Mouse (Mus musculus) CH12.LX (cell line): Measurements from ENCODE around the gene 4930579G24Rik. TPM values are rescaled to one million over a fixed set of nuclear protein-coding genes. Genes with fewer than 3 reads are reported as not detected.

Source experiments
- DNase-seq: peaks from one replicate; pipeline ENCODE4 v3.0.0-alpha.2; 2013; ENCODE audit errors: extremely low read depth
- H3K27ac ChIP-seq: 2 replicates; pipeline ENCODE4 v1.5.1; 2012; ENCODE audit warnings: low read depth, mild to moderate bottlenecking, control low read depth, moderate library complexity; ENCODE audit not compliant: insufficient read depth
- H3K27me3 ChIP-seq: replicated peaks from 2 replicates; pipeline ENCODE3; 2012; ENCODE audit warnings: inconsistent platforms
- H3K36me3 ChIP-seq, 2 experiments: replicated peaks in 1 of 2; 2 replicates each; pipeline versions ENCODE3 to v1.6.1; 2012; ENCODE audit warnings: inconsistent platforms in 1 of 2, low read length in 1 of 2, mild to moderate bottlenecking in 1 of 2, mixed read lengths in 1 of 2, moderate library complexity in 1 of 2; ENCODE audit not compliant: control insufficient read depth in 1 of 2, insufficient read depth in 1 of 2
- H3K4me1 ChIP-seq, 2 experiments: 2 replicates each; pipeline ENCODE4 v1.6.1; 2012; ENCODE audit warnings: inconsistent platforms in 1 of 2, moderate library complexity in 1 of 2; ENCODE audit not compliant: insufficient read depth in 2 of 2, control insufficient read depth in 1 of 2
- H3K4me2 ChIP-seq: 2 replicates; pipeline ENCODE4 v1.6.1; 2012; ENCODE audit warnings: low read depth, mild to moderate bottlenecking, control low read depth; ENCODE audit not compliant: poor library complexity, insufficient read depth, severe bottlenecking
- H3K4me3 ChIP-seq, 3 experiments: fragments of 150-350 bp in 1 of 3; sonication (generic) in 1 of 3; replicated peaks in 1 of 3; 2 replicates each; pipeline versions ENCODE3 to v1.5.1; 2011 to 2012; ENCODE audit warnings: low read depth in 2 of 3, low read length in 2 of 3, mild to moderate bottlenecking in 2 of 3, moderate library complexity in 2 of 3, control low read depth in 1 of 3, improper control_type of control experiment in 1 of 3, inconsistent platforms in 1 of 3, mixed read lengths in 1 of 3; ENCODE audit not compliant: poor library complexity in 1 of 3
- H3K79me2 ChIP-seq: replicated peaks from 2 replicates; pipeline ENCODE4 v1.6.1; 2012; ENCODE audit warnings: mild to moderate bottlenecking, moderate library complexity; ENCODE audit not compliant: control insufficient read depth, poor library complexity, insufficient read depth, severe bottlenecking; ENCODE audit errors: extremely low read depth
- H3K9ac ChIP-seq: 2 replicates; pipeline ENCODE4 v1.6.1; 2012; ENCODE audit warnings: low read depth, mild to moderate bottlenecking, control low read depth, moderate library complexity; ENCODE audit not compliant: insufficient read depth
- H3K9me3 ChIP-seq: replicated peaks from 2 replicates; pipeline ENCODE3; 2012; ENCODE audit warnings: low read length, inconsistent platforms, mixed read lengths
- CHD2 ChIP-seq: IDR thresholded peaks from 2 replicates; pipeline ENCODE4 v1.6.1; 2011; ENCODE audit warnings: low read length, improper control_type of control experiment
- CTCF ChIP-seq, 2 experiments: IDR thresholded peaks in 1 of 2; conservative IDR thresholded peaks in 1 of 2; 2 replicates each; pipeline ENCODE4 v1.5.1; 2011 to 2012; ENCODE audit warnings: low read depth in 2 of 2, low read length in 2 of 2, improper control_type of control experiment in 1 of 2, inconsistent platforms in 1 of 2, mild to moderate bottlenecking in 1 of 2, moderate library complexity in 1 of 2
- ELF1 ChIP-seq: IDR thresholded peaks from 2 replicates; pipeline ENCODE4 v1.6.1; 2014; ENCODE audit warnings: low read depth, mild to moderate bottlenecking, inconsistent platforms, low read length, improper control_type of control experiment
- GABPA ChIP-seq: IDR thresholded peaks from 2 replicates; pipeline ENCODE4 v1.6.1; 2012; ENCODE audit warnings: low read depth, low read length, improper control_type of control experiment, inconsistent platforms; ENCODE audit not compliant: insufficient replicate concordance
- HCFC1 ChIP-seq: IDR thresholded peaks from 2 replicates; pipeline ENCODE4 v1.6.1; 2012; ENCODE audit warnings: low read depth, mild to moderate bottlenecking, inconsistent platforms, low read length, improper control_type of control experiment
- JUN ChIP-seq: IDR thresholded peaks from 2 replicates; pipeline ENCODE4 v1.6.1; 2011; ENCODE audit warnings: low read depth, mild to moderate bottlenecking, low read length, improper control_type of control experiment, moderate library complexity; ENCODE audit not compliant: insufficient read depth
- KAT2A ChIP-seq: IDR thresholded peaks from 2 replicates; pipeline ENCODE4 v1.6.1; 2012; ENCODE audit warnings: low read length, improper control_type of control experiment, inconsistent platforms; ENCODE audit not compliant: insufficient replicate concordance
- MAX ChIP-seq: IDR thresholded peaks from 2 replicates; pipeline ENCODE4 v1.6.1; 2011; ENCODE audit warnings: low read length, improper control_type of control experiment
- MXI1 ChIP-seq: IDR thresholded peaks from 2 replicates; pipeline ENCODE4 v1.6.1; 2011; ENCODE audit warnings: mild to moderate bottlenecking, low read depth, low read length, improper control_type of control experiment
- MYC ChIP-seq: IDR thresholded peaks from 2 replicates; pipeline ENCODE4 v1.6.1; 2011; ENCODE audit warnings: low read depth, mild to moderate bottlenecking, improper control_type of control experiment, low read length
- NELFE ChIP-seq: IDR thresholded peaks from 2 replicates; pipeline ENCODE4 v1.6.1; 2011; ENCODE audit warnings: low read depth, low read length, improper control_type of control experiment
- NRF1 ChIP-seq: IDR thresholded peaks from 2 replicates; pipeline ENCODE4 v1.6.1; 2014; ENCODE audit warnings: low read depth, mild to moderate bottlenecking, inconsistent platforms, low read length, improper control_type of control experiment, moderate library complexity
- PAX5 ChIP-seq: IDR thresholded peaks from 2 replicates; pipeline ENCODE4 v1.6.1; 2012; ENCODE audit warnings: low read length, inconsistent platforms, mixed read lengths
- POLR2A ChIP-seq: IDR thresholded peaks from 2 replicates; pipeline ENCODE4 v1.6.1; 2011; ENCODE audit warnings: low read depth, mild to moderate bottlenecking, improper control_type of control experiment, low read length
- POLR2AphosphoS2 ChIP-seq: IDR thresholded peaks from 2 replicates; pipeline ENCODE4 v1.6.1; 2011; ENCODE audit warnings: low read depth, low read length, improper control_type of control experiment
- SIN3A ChIP-seq: IDR thresholded peaks from 2 replicates; pipeline ENCODE4 v1.6.1; 2012; ENCODE audit warnings: low read length, improper control_type of control experiment, inconsistent platforms
- TBP ChIP-seq: conservative IDR thresholded peaks from 2 replicates; pipeline ENCODE4 v1.6.1; 2011; ENCODE audit warnings: low read depth, low read length, improper control_type of control experiment
- TCF12 ChIP-seq: IDR thresholded peaks from 2 replicates; pipeline ENCODE4 v1.6.1; 2014; ENCODE audit warnings: low read depth, mild to moderate bottlenecking, inconsistent platforms, low read length, improper control_type of control experiment
- USF1 ChIP-seq: IDR thresholded peaks from 2 replicates; pipeline ENCODE4 v1.6.1; 2014; ENCODE audit warnings: low read depth, mild to moderate bottlenecking, inconsistent platforms, low read length, improper control_type of control experiment
- USF2 ChIP-seq: conservative IDR thresholded peaks from 2 replicates; pipeline ENCODE4 v1.6.1; 2011; ENCODE audit warnings: low read depth, low read length, improper control_type of control experiment
- ZC3H11A ChIP-seq: IDR thresholded peaks from 2 replicates; pipeline ENCODE4 v1.6.1; 2012; ENCODE audit warnings: low read depth, mild to moderate bottlenecking, inconsistent platforms, low read length, improper control_type of control experiment
- ZMIZ1 ChIP-seq: IDR thresholded peaks from 2 replicates; pipeline ENCODE4 v1.6.1; 2012; ENCODE audit warnings: low read depth, mild to moderate bottlenecking, inconsistent platforms, low read length, improper control_type of control experiment
- ZNF384 ChIP-seq: IDR thresholded peaks from 2 replicates; pipeline ENCODE4 v1.6.1; 2012; ENCODE audit warnings: low read depth, low read length, improper control_type of control experiment, inconsistent platforms
- dilution Hi-C: fragments of 300-500 bp; cut with MboI; formaldehyde crosslinking; loops from 2 replicates; pipeline ENCODE4 v1.14.3; 2020; ENCODE audit warnings: low sequenced_read_pairs; ENCODE audit not compliant: extremely low pct_unique_long_range_greater_than_20kb, extremely low pct_ligation_motif_present
- in situ Hi-C: fragments of 300-500 bp; cut with MboI; formaldehyde crosslinking; loops from 3 replicates; pipeline ENCODE4 v1.14.3; 2019; ENCODE audit warnings: low sequenced_read_pairs, low pct_ligation_motif_present, low pct_unique_long_range_greater_than_20kb, mixed read lengths
- polyA plus RNA-seq: library from polyadenylated mRNA; unstranded; fragments of >175 nt; gene quantifications from 2 replicates; pipeline ENCODE4 v1.2.1, GENCODE M21; 2012; ENCODE audit warnings: low read depth; ENCODE audit not compliant: insufficient read length
- total RNA-seq, 2 experiments: library from RNA; depleted of rRNA; stranded (reverse); fragments of 300-350 nt in 1 of 2; fragments of >200 nt in 1 of 2; gene quantifications; 2 replicates each; pipeline ENCODE4 v1.2.3; 2012 to 2014

4930579G24Rik gene
- 10.0 and 10.2 TPM in 2 replicates for total RNA-seq (2012; rRNA removed)
- 14.2 and 15.7 TPM in 2 replicates for total RNA-seq (2014; rRNA removed)
- polyA plus RNA-seq, result 7.4 and 9.4 TPM in 2 replicates

DNA sequence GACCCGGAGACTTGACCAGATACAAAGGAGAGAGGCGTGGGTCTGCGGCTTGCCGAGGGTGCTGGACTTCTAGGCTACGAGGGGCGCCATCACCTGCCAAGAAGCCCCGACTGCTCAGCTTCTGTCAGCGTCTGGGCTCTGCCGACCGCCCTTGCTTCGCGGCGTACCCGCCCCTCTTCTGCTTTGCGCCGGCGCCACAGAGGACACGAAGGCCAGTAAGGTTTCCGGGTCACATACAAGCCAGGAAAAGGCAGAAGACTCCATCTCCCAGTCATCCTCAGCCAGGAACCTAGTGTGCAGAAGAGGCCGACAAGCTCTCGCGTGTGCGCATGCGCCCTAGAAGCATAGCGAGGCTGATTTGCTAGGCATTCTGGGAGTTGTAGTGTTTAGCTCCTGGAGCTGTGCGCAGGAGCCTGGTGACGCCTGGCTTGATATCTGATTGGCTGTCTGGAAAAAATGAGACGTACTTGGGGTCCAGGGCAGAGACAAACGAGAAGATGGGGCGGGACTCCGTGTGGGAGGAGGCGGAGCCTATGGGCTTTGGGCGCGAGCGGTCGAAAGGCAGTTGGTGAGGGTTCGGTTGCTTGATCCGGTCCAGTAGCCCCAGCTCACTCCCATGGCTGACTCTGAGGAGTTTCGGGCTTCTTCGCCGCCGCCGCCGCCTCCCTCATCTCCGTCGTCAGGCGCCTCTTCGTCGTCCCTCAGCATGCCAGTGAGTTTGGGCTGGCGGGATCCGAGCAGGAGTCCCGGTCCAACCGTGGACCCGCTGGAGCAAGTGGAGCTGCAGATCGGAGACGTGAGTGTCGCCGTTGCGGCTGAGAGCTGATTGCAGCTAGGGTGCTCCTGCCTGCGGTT is at the start of gene 4930579G24Rik:
4930579G24Rik (plus strand) TSS at position 519 of the 855 bp plus-strand sequence.
- in situ Hi-C loops, result no loop called here
- DNase-seq, result peak; percentile 99
- Histone ChIP-seq H3K9me3 (no peaks in the 10 kb centered on the region), H3K27ac (peak within 1 kb of the TSS; percentile 81), H3K9ac (peak within 1 kb of the TSS; percentile 73)
- TF ChIP-seq ZC3H11A (no peak), POLR2AphosphoS2 (0 out of 2 replicates have a peak, but pooled peaks have one; percentile 48), ZNF384 (no peak), MAX (peak; percentile 11; the same call in 1 of the 2 replicates), HCFC1 (peak; percentile 99), KAT2A (peak; percentile 97), MYC (0 out of 2 replicates have a peak, but pooled peaks have one; percentile 15), NRF1 (peak; percentile 97), JUN (no peak), CHD2 (peak; percentile 68), MXI1 (0 out of 2 replicates have a peak, but pooled peaks have one; percentile 48), NELFE (peak; percentile 51; the same call in 1 of the 2 replicates), GABPA (peak; percentile 70; the same call in 1 of the 2 replicates), TBP (peak; percentile 73; the same call in 1 of the 2 replicates), TCF12 (peak; percentile 51; the same call in 1 of the 2 replicates), ZMIZ1 (peak; percentile 62; the same call in 1 of the 2 replicates), SIN3A (no peak; the same call in 1 of the 2 replicates), USF1 (peak; percentile 68), USF2 (0 out of 2 replicates have a peak, but pooled peaks have one; percentile 30), ELF1 (peak; percentile 94), CTCF (conservative IDR thresholded peaks at IDR 0.05 in 1 of 2, IDR thresholded peaks at IDR 0.05 in 1 of 2; ENCODE audit: low read depth in 2 of 2, low read length in 2 of 2) (no peak), POLR2A (peak; percentile 79), PAX5 (no peak)
- TF ChIP-seq, all 38 proteins: peak for 17
- H3K27me3 ChIP-seq, result no peaks in the 10 kb centered on the region
- dilution Hi-C loops, result no loop called here
- H3K36me3 ChIP-seq, result peaks cover 4 to 21% of the 10 kb centered on the region in 2 experiments
- H3K4me2 ChIP-seq, result peak within 1 kb of the TSS; percentile 72
- H3K79me2 ChIP-seq, result peaks cover 7% of the 10 kb centered on the region
- peaks cover 0 to 5% of the 10 kb centered on the region in 2 experiments; a peak in 2 of 4 replicates for H3K4me1 ChIP-seq
- peak within 1 kb of the TSS; percentile 61 to 96 (median 88) for H3K4me3 ChIP-seq
